Mouse (Mus musculus): ENCODE measurements around the gene Lmna.

The Lmna gene

GRCm38 (mm10) chr3:88532299-88532674 is 22.5 kb upstream of the Lmna start, which contains the start of gene Mex3a:
Gene Mex3a (plus strand): TSS chr3:88532395.
- ChIA-PET POLR2A (interaction anchor here (0.8 to 69.6 kb wide), 34 partner anchors 8 to 197 kb away, joined by 3 to 2954 read pairs (median 7); partner anchors contain the start of genes Ubqln4 (in 4 of the 4), Lamtor2 (in 3 of the 4), Pmf1 (in 2 of the 4) and Rab25 (in 2 of the 4)), CTCF (interaction anchor here in 3 of 4 experiments (0.6 to 3.8 kb wide), 10 partner anchors 8 to 559 kb away, joined by 3 to 18 read pairs (median 4); partner anchors contain the start of gene Lmna (in 1 of the 3))

- POLR2A ChIA-PET, result interaction anchor here (0.6 to 69.6 kb wide), 56 partner anchors 8 to 294 kb away, joined by 3 to 2954 read pairs (median 6); partner anchors contain the start of genes Ubqln4 (in 4 of the 4), Lamtor2 (in 3 of the 4), Pmf1 (in 3 of the 4) and Rab25 (in 3 of the 4)
- CTCF ChIA-PET, result interaction anchor here (0.5 to 3.8 kb wide), 18 partner anchors 10 to 846 kb away, joined by 3 to 18 read pairs (median 4); partner anchors contain the start of gene Lmna (in 1 of the 4)
Measured at GRCm38 (mm10) chr3:88531348-88532298, 21.9 kb upstream of the Lmna start.

DNA sequence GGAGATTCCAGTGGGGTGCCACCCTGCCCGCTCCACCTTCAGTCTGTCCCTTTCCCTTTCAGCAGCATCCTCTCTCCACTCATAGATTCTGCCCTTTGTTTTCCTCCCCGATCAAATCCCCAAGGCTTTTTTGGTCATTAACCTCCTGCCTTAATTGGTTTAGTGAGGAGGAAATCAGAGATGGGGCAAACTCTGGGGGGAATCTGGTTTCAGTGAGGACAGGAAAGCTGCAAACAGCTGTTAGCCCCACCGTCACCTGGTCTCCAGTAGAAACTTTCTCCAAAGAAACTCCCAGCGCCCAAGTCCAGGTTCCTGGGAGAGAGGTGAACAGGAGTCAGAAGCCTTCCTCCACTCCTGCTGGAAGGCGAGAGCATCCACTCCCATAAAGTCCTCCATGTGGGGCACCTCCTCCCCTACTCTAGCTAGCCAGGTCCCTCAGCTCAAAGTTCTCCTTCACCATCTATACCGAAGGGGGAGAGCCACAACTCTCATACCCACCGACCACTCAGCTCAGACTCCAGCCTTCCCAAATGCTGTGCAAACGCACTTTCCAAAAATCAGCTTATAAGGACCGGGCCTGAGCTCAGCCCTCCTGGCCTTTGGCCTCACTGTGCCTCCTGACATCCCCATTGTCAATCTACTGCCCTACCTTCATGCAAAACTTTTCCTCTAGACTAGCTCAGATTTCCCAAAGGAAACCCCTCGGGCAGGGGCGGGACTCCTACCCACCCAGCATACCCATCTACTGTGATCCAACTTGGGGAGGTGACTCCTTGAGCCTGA is 20.5 kb upstream of the Lmna start:
- POLR2A ChIA-PET, result interaction anchor here (0.5 to 69.6 kb wide), 81 partner anchors 8 to 572 kb away, joined by 3 to 2954 read pairs (median 4); partner anchors contain the start of genes Lamtor2 (in 4 of the 4), Pmf1 (in 3 of the 4), Rab25 (in 3 of the 4) and Smg5 (in 3 of the 4)
- CTCF ChIA-PET, result interaction anchor here (0.5 to 3.8 kb wide), 30 partner anchors 8 to 606 kb away, joined by 3 to 18 read pairs (median 4); partner anchors contain the start of genes Lmna (in 2 of the 4) and Pmf1 (in 1 of the 4)

GRCm38 (mm10) chr3:88529204-88530000 is 19.6 kb upstream of the Lmna start:
- POLR2A ChIA-PET, result interaction anchor here in 3 of 4 experiments (0.7 to 69.6 kb wide), 45 partner anchors 11 to 194 kb away, joined by 3 to 2954 read pairs (median 7); partner anchors contain the start of genes Lamtor2 (in 3 of the 3), Pmf1 (in 3 of the 3), Smg5 (in 3 of the 3) and Tmem79 (in 3 of the 3)
- CTCF ChIA-PET, result interaction anchor here (0.5 to 3.8 kb wide), 15 partner anchors 8 to 607 kb away, joined by 3 to 18 read pairs (median 5); partner anchors contain the start of gene Lmna (in 1 of the 4)

DNA sequence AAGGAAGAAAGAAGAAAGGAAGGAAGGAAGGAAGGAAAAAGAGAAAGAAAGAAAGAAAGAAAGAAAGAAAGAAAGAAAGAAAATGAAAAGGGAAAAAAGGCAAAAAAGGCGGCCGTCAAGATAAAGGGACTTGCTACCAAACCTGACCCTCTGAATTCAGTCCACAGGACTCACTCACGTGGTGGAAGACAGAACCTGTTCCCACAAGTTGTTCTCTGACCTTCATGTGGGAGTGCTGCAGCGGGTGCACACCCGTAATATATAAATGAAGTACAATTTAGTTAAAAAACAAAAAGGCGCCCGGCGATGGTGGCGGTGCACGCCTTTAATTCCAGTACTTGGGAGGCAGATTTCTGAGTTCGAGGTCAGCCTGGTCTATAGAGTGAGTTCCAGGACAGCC is 18.9 kb upstream of the Lmna start:
- ChIA-PET POLR2A (interaction anchor here in 3 of 4 experiments (0.6 to 69.6 kb wide), 11 partner anchors 12 to 50 kb away, joined by 3 to 2954 read pairs (median 7); partner anchors contain the start of genes Ssr2 (in 2 of the 3), Lamtor2 (in 1 of the 3), Rab25 (in 1 of the 3) and Ubqln4 (in 1 of the 3)), CTCF (interaction anchor here in 1 of 4 experiments (0.6 to 2.0 kb wide), 3 partner anchors 40 to 387 kb away, joined by 3 to 11 read pairs (median 4); no protein-coding TSS in a partner anchor)

DNA sequence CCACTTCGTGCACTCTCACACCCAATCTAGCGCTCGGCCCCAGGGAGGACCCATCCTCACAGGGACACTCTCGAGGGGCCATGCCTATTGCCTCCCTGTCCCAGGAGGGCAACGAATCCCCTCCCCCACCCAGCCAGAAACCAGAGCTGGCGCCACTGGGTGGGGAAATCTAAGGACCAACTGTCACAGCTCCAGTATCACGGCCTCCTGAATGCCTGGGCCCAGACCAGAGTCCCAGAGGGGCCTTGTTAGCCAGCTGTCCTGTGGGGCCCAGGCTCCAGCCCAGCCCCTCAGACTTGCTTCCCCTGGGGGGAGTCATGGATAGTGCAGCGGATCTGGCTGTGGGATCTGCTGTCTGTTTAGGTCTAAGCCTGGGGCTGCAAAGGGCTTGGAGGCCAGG is 17.8 kb upstream of the Lmna start:
- POLR2A ChIA-PET, result interaction anchor here in 3 of 4 experiments (0.6 to 69.6 kb wide), 11 partner anchors 11 to 238 kb away, joined by 3 to 2954 read pairs (median 4); partner anchors contain the start of genes Lamtor2 (in 1 of the 3), Lmna (in 1 of the 3), Rab25 (in 1 of the 3) and Ssr2 (in 1 of the 3)
- CTCF ChIA-PET, result interaction anchor here (0.5 to 2.0 kb wide), 13 partner anchors 18 to 173 kb away, joined by 3 to 11 read pairs (median 4); partner anchors contain the start of gene Arhgef2 (in 1 of the 4)

GRCm38 (mm10) chr3:88526157-88527131 is 16.7 kb upstream of the Lmna start:
- ChIA-PET POLR2A (interaction anchor here in 3 of 4 experiments (0.6 to 69.6 kb wide), 11 partner anchors 11 to 237 kb away, joined by 3 to 2954 read pairs (median 3); partner anchors contain the start of genes Lamtor2 (in 1 of the 3), Lmna (in 1 of the 3), Rab25 (in 1 of the 3) and Ssr2 (in 1 of the 3)), CTCF (interaction anchor here (0.6 to 15.7 kb wide), 23 partner anchors 10 to 119 kb away, joined by 3 to 199 read pairs (median 4); partner anchors contain the start of genes Arhgef2 (in 1 of the 4) and Lmna (in 1 of the 4))

- CTCF ChIA-PET, result interaction anchor here (0.6 to 15.7 kb wide), 17 partner anchors 9 to 218 kb away, joined by 3 to 199 read pairs (median 4); partner anchors contain the start of gene Lmna (in 1 of the 4)
- POLR2A ChIA-PET, result interaction anchor here in 3 of 4 experiments (0.5 to 69.6 kb wide), 19 partner anchors 10 to 240 kb away, joined by 3 to 2954 read pairs (median 3); partner anchors contain the start of genes Lamtor2 (in 2 of the 3), Lmna (in 2 of the 3), Glmp (in 1 of the 3) and Pmf1 (in 1 of the 3)
Measured at GRCm38 (mm10) chr3:88525021-88525420, 15.3 kb upstream of the Lmna start.

DNA sequence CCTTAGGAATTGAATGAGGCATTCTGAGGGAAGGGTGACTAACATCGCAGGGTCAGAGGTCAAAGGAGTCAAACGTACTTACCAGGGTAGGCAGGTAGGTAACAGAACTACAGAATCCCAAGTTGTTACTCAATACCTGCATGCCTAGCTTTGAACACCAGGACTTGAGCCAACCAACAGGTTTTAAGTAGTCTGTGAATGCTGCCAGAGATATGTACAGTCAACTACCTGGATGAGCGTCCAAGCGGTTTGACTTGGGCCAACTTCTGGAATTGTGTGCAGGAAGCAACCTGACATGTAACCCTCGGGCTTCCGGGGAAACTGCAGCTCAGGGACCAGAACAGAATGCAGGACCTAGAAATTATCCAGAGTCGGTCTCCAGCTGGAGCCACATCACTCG is 13.3 kb upstream of the Lmna start:
- ChIA-PET CTCF (interaction anchor here (0.6 to 15.7 kb wide), 13 partner anchors 10 to 424 kb away, joined by 3 to 199 read pairs (median 4); no protein-coding TSS in a partner anchor), POLR2A (interaction anchor here in 3 of 4 experiments (0.6 to 69.6 kb wide), 14 partner anchors 12 to 113 kb away, joined by 3 to 2954 read pairs (median 7); partner anchors contain the start of genes Pmf1 (in 3 of the 3), Lamtor2 (in 2 of the 3), Lmna (in 2 of the 3) and Ubqln4 (in 2 of the 3))

DNA sequence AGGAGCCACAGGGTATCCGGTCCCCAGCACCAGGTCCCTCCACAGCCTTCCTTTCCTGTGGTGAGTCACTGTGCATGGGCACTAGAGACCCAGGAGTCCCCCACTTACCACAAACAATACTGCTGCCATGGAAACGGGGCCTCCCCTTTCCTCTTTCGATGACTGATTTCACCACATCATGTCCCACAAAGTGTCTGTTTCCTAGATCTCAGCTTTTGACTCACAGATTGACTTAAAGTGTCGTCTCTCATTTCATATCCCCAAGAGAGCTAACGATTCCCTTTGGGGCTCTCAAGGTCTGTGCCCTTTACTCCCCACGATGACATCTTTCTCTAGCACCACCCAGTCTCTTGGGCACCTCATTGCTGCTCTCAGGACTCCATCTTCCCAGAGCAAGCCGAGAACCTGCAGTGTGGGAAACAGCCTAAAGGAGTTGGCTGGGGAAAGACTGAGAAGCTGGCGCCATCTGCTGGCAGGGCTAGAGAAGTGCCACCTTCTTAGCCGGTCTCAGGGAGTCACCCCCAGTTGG is 12.1 kb upstream of the Lmna start:
- ChIA-PET CTCF (interaction anchor here (0.5 to 15.7 kb wide), 36 partner anchors 9 to 633 kb away, joined by 3 to 199 read pairs (median 6); partner anchors contain the start of genes Lamtor2 (in 1 of the 4), Lmna (in 1 of the 4) and Pmf1 (in 1 of the 4)), POLR2A (interaction anchor here (0.5 to 69.6 kb wide), 34 partner anchors 8 to 189 kb away, joined by 3 to 2954 read pairs (median 4); partner anchors contain the start of genes Lmna (in 3 of the 4), Lamtor2 (in 2 of the 4), Pmf1 (in 2 of the 4) and Smg5 (in 2 of the 4))

DNA sequence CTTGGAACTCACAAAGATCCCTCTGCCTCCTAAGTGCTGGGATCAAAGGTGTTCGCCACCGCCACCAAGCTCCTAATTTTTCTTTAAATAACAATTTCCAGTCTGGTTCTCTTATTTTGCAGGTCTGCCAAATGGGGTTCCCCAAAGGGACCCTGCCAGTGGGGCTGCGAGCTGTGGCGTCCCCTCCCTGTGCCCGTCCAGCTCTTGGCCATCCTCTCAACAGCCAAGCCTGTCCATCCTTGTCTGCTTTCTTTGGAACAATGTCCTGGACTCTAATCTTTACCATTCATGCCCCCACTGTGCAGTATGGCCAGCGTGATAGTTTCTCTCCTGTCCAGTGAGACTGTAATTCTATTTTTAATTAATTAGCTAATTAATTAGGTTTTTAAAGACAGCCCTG is 11.4 kb upstream of the Lmna start:
- POLR2A ChIA-PET, result interaction anchor here (0.6 to 69.6 kb wide), 31 partner anchors 8 to 189 kb away, joined by 3 to 2954 read pairs (median 4); partner anchors contain the start of genes Lmna (in 2 of the 4), Pmf1 (in 2 of the 4), Smg5 (in 2 of the 4) and Tmem79 (in 2 of the 4)
- CTCF ChIA-PET, result interaction anchor here (0.8 to 15.7 kb wide), 22 partner anchors 8 to 114 kb away, joined by 3 to 199 read pairs (median 9); partner anchors contain the start of genes Lamtor2 (in 1 of the 4) and Lmna (in 1 of the 4)

- ChIA-PET POLR2A (interaction anchor here in 3 of 4 experiments (0.8 to 69.6 kb wide), 11 partner anchors 7 to 110 kb away, joined by 3 to 2954 read pairs (median 6); partner anchors contain the start of genes Lamtor2 (in 1 of the 3), Lmna (in 1 of the 3), Pmf1 (in 1 of the 3) and Rab25 (in 1 of the 3)), CTCF (interaction anchor here (0.6 to 15.7 kb wide), 7 partner anchors 10 to 1428 kb away, joined by 3 to 199 read pairs (median 13); no protein-coding TSS in a partner anchor)
Measured at GRCm38 (mm10) chr3:88520078-88520477, 10.3 kb upstream of the Lmna start.

DNA sequence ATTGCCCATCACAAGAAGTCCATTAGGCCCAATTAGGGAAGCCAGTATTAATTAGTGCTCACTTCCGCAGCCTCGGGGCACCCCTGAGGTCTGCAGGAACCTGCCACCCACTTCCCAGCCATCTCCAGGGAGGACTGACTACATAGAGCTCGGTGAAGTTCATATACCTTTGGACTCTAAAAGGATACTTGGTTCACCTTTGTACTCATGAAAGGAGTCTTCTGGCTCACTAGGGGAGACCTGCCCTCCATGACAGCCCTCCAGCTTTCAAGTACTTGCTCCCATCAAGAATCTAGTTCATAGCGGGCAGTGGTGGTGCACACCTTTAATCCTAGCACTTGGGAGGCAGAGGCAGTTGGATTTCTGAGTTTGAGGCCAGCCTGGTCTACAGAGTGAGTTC is 8.7 kb upstream of the Lmna start:
- POLR2A ChIA-PET, result interaction anchor here in 3 of 4 experiments (0.6 to 30.0 kb wide), 6 partner anchors 7 to 182 kb away, joined by 3 to 624 read pairs (median 4); partner anchors contain the start of genes Lmna (in 1 of the 3), Smg5 (in 1 of the 3) and Tmem79 (in 1 of the 3)

More for the DNA sequence above, 8.7 kb upstream of the Lmna start:
- CTCF ChIA-PET, result interaction anchor here in 2 of 4 experiments (0.6 to 15.7 kb wide), 7 partner anchors 26 to 209 kb away, joined by 3 to 199 read pairs (median 3); partner anchors contain the start of gene Pmf1 (in 1 of the 2)

All from embryonic stem cell, embryonic (primary cell).